Mouse (Mus musculus) spleen, adult 12 weeks (tissue): Measurements from ENCODE around the gene Myf6.

ENCODE experiments used
- DNase-seq: peaks from one replicate; pipeline ENCODE4 v3.0.0; 2022; ENCODE audit warnings: low spot score

The Myf6 gene

GRCm38 (mm10) chr10:107494568-107494967 lies at the start of gene Myf6:
TSS of gene Myf6 (minus strand) at chr10:107494737.
- no peak for DNase-seq

- DNase-seq = no peak
These were observed 48.5 kb upstream of the Myf6 start for GRCm38 (mm10) chr10:107543026-107543425.

DNA sequence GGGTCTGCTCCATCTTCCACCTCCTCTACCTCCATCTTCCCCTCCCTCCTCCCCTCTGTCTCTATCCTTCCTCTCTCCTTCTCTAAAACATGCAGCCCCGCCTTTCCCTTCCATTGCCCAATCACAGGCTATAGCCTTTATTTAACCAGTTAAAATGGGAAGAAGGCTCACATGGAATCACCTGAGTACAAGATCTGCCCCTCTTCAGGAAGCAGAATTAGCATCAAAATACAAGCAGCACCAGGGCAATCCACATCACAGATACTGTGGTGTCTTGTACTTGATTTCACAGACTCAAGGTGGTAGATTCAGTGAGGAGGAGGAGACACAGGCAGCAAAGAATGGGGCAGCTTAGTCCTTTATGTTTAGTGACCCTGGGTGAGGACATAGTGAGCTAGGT lies 34.2 kb upstream of the Myf6 start:
- no peak for DNase-seq

GRCm38 (mm10) chr10:107519216-107519615 lies 24.7 kb upstream of the Myf6 start:
- no peak for DNase-seq

GRCm38 (mm10) chr10:107516641-107517040 lies 22.1 kb upstream of the Myf6 start:
- no peak for DNase-seq

DNA sequence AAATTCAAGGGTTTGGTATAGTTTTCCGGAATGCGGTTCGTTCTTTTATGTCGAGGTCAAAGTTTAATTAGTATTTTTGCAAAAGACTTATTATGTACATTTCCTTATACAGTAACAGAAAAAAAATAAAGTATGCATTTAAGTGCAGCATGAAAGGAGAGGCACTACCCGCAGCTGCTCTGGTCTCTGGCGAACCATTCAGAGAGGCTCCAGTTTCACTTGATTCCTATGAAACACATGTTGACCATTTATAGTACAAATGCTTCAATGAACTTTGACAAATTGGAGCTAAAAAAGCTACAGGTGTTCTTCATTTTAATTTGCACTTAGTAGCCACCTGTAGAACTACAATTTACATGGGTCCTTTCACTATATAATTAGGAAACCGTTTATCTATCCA lies 20.2 kb upstream of the Myf6 start:
- no peak for DNase-seq

DNA sequence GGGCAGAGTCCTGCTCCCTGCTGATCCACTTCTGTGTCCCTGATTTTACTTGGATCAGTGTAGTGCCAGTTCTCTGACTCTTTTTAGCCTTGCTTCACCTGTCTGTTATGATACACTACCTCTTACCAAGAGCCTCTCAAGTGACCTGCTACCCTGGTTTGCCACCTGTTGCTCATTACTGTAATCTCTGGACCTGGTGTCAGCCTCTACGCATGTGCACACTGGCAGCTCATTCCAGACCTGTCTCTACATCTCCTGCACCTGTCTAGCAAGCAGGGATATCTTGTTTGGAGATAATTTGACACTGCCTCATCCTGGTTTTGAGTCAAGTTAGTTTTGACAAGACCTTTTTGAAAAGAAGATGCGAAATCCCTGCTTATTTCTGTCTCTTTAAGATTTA lies 11.9 kb upstream of the Myf6 start:
- DNase-seq = no peak

DNA sequence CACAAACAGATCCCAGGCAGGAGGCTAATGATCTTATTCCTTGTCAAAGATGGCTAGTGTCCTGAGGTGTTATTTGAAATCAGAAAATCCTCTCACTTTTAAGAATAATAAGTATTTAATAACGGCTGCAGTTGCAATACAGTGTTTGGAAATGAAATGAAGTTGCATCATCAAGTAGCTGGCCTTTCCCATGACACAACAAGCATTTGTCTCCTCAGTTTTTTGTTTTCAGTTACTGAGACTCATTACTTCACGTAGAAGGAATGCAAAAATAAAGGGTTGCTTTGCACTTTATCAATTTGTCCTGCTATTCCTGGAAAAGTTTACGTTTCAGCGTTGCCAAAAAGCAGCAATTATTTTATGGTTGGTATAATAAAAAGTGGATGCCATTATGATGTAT lies 8.9 kb upstream of the Myf6 start:
- DNase-seq = no peak

- no peak for DNase-seq
These were observed 7.7 kb upstream of the Myf6 start for GRCm38 (mm10) chr10:107502193-107502592.

- DNase-seq = no peak
These were observed 5.1 kb upstream of the Myf6 start for GRCm38 (mm10) chr10:107499656-107500055.

DNA sequence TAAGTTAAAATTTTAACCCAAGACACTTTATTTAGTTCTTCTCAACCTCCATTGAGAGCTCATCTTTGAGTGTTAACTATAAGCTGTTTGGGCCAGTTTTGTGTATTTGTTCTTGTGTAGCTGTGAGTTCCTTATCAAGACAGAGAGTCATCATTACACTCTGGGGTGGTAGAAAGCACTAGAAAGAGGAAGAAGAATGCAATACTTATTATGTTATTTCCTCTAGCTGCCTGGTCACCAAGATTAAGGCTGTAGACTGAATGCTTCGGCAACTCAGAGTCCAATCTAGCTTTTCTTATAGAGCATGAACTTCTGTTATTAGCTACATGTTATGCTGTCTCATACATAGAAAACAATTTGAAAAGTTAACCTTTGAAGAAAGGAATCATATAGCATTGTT lies 1.9 kb upstream of the Myf6 start:
- DNase-seq = no peak

- DNase-seq = no peak
These were observed 710 bp downstream of the Myf6 start for GRCm38 (mm10) chr10:107493580-107494474.

- DNase-seq = no peak
These were observed 1.5 kb downstream of the Myf6 start for GRCm38 (mm10) chr10:107492867-107493579.

DNA sequence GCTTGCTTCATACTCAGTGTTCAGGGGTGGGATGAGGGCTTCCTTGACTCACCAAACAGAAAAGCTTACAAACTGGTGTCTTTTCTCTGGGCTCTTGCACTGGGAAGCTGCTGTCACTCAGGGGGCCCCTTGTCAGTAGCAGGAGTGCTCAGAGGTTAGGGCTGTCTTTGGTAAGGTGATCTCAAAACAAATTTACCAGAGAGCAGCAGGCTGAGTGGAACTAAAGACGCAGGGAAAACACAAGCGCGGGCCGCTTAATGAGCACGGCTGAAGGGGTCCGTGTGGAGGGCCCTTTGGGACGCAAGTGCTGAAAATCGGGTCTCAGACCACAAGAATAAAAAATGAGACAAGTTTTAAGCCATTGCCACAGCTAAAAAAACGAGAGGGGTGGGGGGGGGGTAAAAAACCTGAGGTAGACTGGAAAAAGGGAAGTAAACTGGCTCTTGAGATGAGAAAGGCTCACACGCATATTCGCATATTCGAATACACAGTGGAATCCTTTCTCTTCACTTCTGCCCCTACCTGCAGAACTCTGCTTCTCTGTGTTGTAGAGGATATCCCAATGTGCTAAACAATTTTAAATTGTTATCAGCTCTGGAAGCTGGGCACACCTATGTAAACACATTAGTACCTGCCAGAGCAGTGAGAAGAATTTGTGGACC lies 5.8 kb downstream of the Myf6 start:
- DNase-seq = no peak

DNA sequence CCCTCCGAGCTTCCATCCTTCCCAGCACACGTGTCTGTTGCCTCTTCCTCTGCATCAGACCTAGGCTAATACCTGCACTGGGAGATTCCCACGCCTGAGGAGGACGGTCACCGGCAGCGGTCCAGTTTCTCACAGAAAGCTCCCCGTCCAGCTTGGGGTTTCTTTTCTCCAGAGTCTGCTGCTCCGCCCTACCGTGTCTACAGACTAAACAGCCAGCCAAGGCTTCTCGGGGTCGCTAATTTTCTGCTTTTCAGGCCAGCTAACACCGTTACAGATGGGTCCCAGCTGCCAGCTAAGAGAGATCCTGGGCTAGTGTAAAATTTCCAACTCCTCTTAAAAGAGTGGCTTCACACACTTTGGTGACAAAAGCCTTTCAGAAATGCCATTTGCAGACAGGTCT lies 7.8 kb downstream of the Myf6 start:
- no peak for DNase-seq

DNA sequence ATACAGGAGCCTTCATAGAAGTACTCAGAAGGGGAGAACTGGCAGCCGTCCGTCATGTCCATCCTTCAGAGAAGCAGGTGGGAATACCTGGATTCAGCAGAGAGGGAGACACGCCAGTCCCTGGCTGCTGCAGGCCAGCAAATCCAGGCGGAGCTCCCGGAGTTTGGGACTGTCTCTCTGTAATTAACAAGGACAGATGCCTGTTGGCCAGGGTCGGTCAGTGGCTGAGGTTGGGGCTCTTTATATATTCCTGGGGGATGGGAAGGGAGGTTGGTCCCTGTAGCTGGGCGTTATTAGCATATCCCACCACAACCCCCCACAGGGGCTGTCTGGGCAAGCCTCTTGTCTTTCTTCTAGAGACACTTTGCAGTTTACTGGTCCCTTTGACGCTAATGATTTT lies 8.7 kb downstream of the Myf6 start, which contains the start of gene Myf5:
Gene Myf5 (minus strand): TSS at position 265 of the 400 bp plus-strand sequence.
- no peak for DNase-seq

DNA sequence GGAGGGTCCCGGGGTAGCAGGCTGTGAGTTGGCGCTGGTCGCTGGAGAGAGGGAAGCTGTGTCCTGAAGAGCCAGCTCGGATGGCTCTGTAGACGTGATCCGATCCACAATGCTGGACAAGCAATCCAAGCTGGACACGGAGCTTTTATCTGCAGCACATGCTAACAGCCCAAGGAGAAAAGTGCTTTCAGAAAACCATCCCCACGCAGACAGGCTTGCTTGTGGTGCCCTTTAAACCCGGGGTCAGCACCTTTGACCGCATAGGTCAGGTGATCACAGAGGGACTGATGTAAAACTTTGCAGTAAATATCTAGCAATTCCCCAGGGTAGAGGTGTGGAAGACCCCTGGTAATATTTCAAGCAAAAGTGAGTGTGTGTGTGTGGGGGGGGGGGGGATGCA lies 10.5 kb downstream of the Myf6 start:
- DNase-seq = no peak

- no peak for DNase-seq
These were observed 21.0 kb downstream of the Myf6 start for GRCm38 (mm10) chr10:107473497-107473896.

- no peak for DNase-seq
These were observed 22.8 kb downstream of the Myf6 start for GRCm38 (mm10) chr10:107471712-107472111.

DNA sequence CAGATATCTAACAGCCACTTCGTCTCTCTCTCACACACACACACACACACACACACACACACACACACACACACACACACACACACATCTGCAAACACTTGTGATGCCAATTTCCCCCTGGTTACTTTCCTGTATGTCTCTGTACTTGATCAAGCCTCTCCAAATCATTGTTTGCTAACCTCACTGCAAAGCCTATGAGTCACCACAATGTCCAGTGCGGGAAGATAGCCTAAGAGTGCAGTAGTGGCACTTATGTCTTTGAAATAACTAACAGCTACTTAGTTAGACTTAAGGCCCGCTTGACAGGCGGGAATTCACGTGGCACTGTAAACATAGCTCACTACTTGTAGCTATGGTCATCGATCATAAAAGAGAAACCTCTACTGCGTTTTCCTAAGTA lies 26.7 kb downstream of the Myf6 start:
- DNase-seq = no peak

GRCm38 (mm10) chr10:107449496-107450330 lies 44.8 kb downstream of the Myf6 start:
- no peak for DNase-seq
